Comparison of ENCODE assay signal across 14 mouse cellular contexts in genomic region chr19:44749061-44749990, GRCm38 (mm10). TPM values are rescaled to one million over a fixed set of nuclear protein-coding genes. Genes with fewer than 3 reads are reported as not detected.
DNase-seq lines count a peak whose midpoint lies in the region; ATAC-seq lines count a peak whose summit lies in the region.
"Had no signal": no experiment of that assay in that cellular context is flagged by ENCODE, and none has a peak within 500 bp of the region (broad histone marks: within the 10 kb centered on the region; RNA-seq: fewer than 3 reads in every experiment).

No protein-coding gene starts in this region.

- DNase-seq in midbrain, embryonic 10.5 days (ENCODE audit: low spot score) = peak; percentile 45
- DNase-seq in urinary bladder, adult 18-20 months (ENCODE audit: low spot score in 2 of 2) = no peak
- DNase-seq in cerebellum, adult 11 months = no peak
- DNase-seq in retina, postnatal 1 day = no peak
- DNase-seq: cerebellum, adult 2 months had no signal

- H3K4me3 ChIP-seq in midbrain, embryonic 10.5 days = peak overlapping the region; percentile 37; the same call in 1 of the 2 replicates
- no peak overlapping the region for H3K4me3 ChIP-seq in midbrain, embryonic 15.5 days
- H3K4me3 ChIP-seq in hindbrain, embryonic 12.5 days = peak overlapping the region; percentile 26
- peak overlapping the region; percentile 68 for H3K4me3 ChIP-seq in kidney, embryonic 16.5 days (ENCODE audit: low read length)
- H3K4me3 ChIP-seq: erythroblast, embryonic 14.5 days had no signal

- no peak overlapping the region for H3K9ac ChIP-seq in midbrain, embryonic 15.5 days
- H3K9ac ChIP-seq in hindbrain, embryonic 12.5 days = peak overlapping the region; percentile 57; the same call in 1 of the 2 replicates
- H3K9ac ChIP-seq in kidney, embryonic 16.5 days (replicated peaks; ENCODE audit: low read length) = peak overlapping the region; percentile 93
- H3K9ac ChIP-seq: heart, embryonic 15.5 days had no signal

- H3K4me1 ChIP-seq in midbrain, embryonic 10.5 days = peaks cover 62% of the 10 kb centered on the region
- peaks cover 7% of the 10 kb centered on the region; the same call in 1 of the 2 replicates for H3K4me1 ChIP-seq in midbrain, embryonic 15.5 days
- peaks cover 35% of the 10 kb centered on the region for H3K4me1 ChIP-seq in hindbrain, embryonic 12.5 days
- peaks cover 35% of the 10 kb centered on the region for H3K4me1 ChIP-seq in kidney, embryonic 16.5 days (ENCODE audit: insufficient read depth, low read length)

- no peaks in the 10 kb centered on the region for H3K9me3 ChIP-seq in midbrain, embryonic 10.5 days (replicated peaks)
- no peaks in the 10 kb centered on the region for H3K9me3 ChIP-seq in midbrain, embryonic 15.5 days
- H3K9me3 ChIP-seq in hindbrain, embryonic 12.5 days (replicated peaks) = no peaks in the 10 kb centered on the region
- H3K9me3 ChIP-seq in kidney, embryonic 16.5 days (ENCODE audit: low read length) = no peaks in the 10 kb centered on the region
- H3K9me3 ChIP-seq: heart, embryonic 15.5 days had no signal

- H3K36me3 ChIP-seq in midbrain, embryonic 10.5 days = no peaks in the 10 kb centered on the region
- H3K36me3 ChIP-seq in midbrain, embryonic 15.5 days (replicated peaks) = no peaks in the 10 kb centered on the region
- no peaks in the 10 kb centered on the region for H3K36me3 ChIP-seq in hindbrain, embryonic 12.5 days
- H3K36me3 ChIP-seq in kidney, embryonic 16.5 days (ENCODE audit: insufficient read depth, low read length) = no peaks in the 10 kb centered on the region
- H3K36me3 ChIP-seq: heart, embryonic 15.5 days had no signal

- under 1% methylated on average over 17 of the region's 18 CpGs for WGBS in midbrain, embryonic 10.5 days
- WGBS in midbrain, embryonic 15.5 days = 4% methylated on average over 18 of the region's 18 CpGs
- under 1% methylated on average over 18 of the region's 18 CpGs for WGBS in hindbrain, embryonic 12.5 days
- WGBS in kidney, embryonic 16.5 days = under 1% methylated on average over 18 of the region's 18 CpGs

- peaks cover 100% of the 10 kb centered on the region for H3K27me3 ChIP-seq in midbrain, embryonic 10.5 days (ENCODE audit: low read depth, poor library complexity, severe bottlenecking)
- peaks cover 97% of the 10 kb centered on the region for H3K27me3 ChIP-seq in midbrain, embryonic 15.5 days (replicated peaks)
- H3K27me3 ChIP-seq in hindbrain, embryonic 12.5 days = peaks cover 98% of the 10 kb centered on the region
- peaks cover 80% of the 10 kb centered on the region for H3K27me3 ChIP-seq in kidney, embryonic 16.5 days (ENCODE audit: insufficient read depth, low read length)

- no peak overlapping the region for H3K4me2 ChIP-seq in midbrain, embryonic 15.5 days
- peak overlapping the region; percentile 42 for H3K4me2 ChIP-seq in hindbrain, embryonic 12.5 days (replicated peaks)
- peak overlapping the region; percentile 70 for H3K4me2 ChIP-seq in kidney, embryonic 16.5 days (replicated peaks; ENCODE audit: low read depth, low read length)

- no peak overlapping the region for H3K27ac ChIP-seq in midbrain, embryonic 10.5 days (replicated peaks)
- H3K27ac ChIP-seq in midbrain, embryonic 15.5 days = no peak overlapping the region
- H3K27ac ChIP-seq in hindbrain, embryonic 12.5 days = peak overlapping the region; percentile 90
- peak overlapping the region; percentile 98 for H3K27ac ChIP-seq in kidney, embryonic 16.5 days (ENCODE audit: low read length)
- H3K27ac ChIP-seq: heart, embryonic 15.5 days had no signal

- ATAC-seq in midbrain, embryonic 15.5 days (replicated peaks) = no peak
- no peak for ATAC-seq in hindbrain, embryonic 12.5 days (ENCODE audit: low FRiP score)
- ATAC-seq in kidney, embryonic 16.5 days (ENCODE audit: low FRiP score, low TSS enrichment) = no peak
- ATAC-seq: activated CD4-positive, CD25-positive, alpha-beta regulatory T cell, adult 4 months; CD4-positive, CD25-positive, alpha-beta regulatory T cell, adult 4 months had no signal

RNA-seq across cellular contexts. Expression of gene Pax2, which starts 6.5 kb away (rescaled TPM):
- polyA plus RNA-seq in midbrain, embryonic 10.5 days (2016; fragmentation: Nextera tagmentation; extraction: Ambion mirVana) = 0.60 and 1.1 TPM in 2 replicates
- polyA plus RNA-seq in midbrain, embryonic 15.5 days (2015; fragmentation: Nextera tagmentation; extraction: Ambion mirVana) = 0.68 TPM in 2 replicates
- 15.1 and 18.6 TPM in 2 replicates for polyA plus RNA-seq in hindbrain, embryonic 12.5 days (2016; fragmentation: Nextera tagmentation; extraction: Ambion mirVana)
- 23.8 and 33.2 TPM in 2 replicates for polyA plus RNA-seq in kidney, embryonic 16.5 days (2015; fragmentation: Nextera tagmentation; extraction: Ambion mirVana)
- polyA plus RNA-seq: activated CD4-positive, CD25-positive, alpha-beta regulatory T cell, adult 4 months; erythroblast, embryonic 14.5 days; heart, embryonic 15.5 days; liver, adult 2 months; lung, embryonic 16.5 days had no signal

Comparison
In these comparisons a context has a peak if more than half of its experiments do, and no peak if none do; other contexts are left out.
1. H3K27ac ChIP-seq: peak in hindbrain, embryonic 12.5 days (single experiment) and kidney, embryonic 16.5 days (single experiment); none in midbrain, embryonic 10.5 days (single experiment) and midbrain, embryonic 15.5 days (single experiment).